Mouse (Mus musculus) spleen, adult 10 weeks (tissue): ENCODE measurements around the gene 1700009N14Rik. TPM values are rescaled to one million over a fixed set of nuclear protein-coding genes. Genes with fewer than 3 reads are reported as not detected.

Source experiments
- polyA plus RNA-seq: library from polyadenylated mRNA; stranded (reverse); fragments of 350-450 nt; fragmentation: Illumina TruSeq; extraction: RNeasy Lipid Tissue Mini Kit (QIAGEN cat#74804); gene quantifications from one replicate; pipeline ENCODE4 v1.2.3, GENCODE M21; 2015; ENCODE audit warnings: low replicate concordance; ENCODE audit not compliant: insufficient read depth

The 1700009N14Rik gene
- not detected for polyA plus RNA-seq

DNA sequence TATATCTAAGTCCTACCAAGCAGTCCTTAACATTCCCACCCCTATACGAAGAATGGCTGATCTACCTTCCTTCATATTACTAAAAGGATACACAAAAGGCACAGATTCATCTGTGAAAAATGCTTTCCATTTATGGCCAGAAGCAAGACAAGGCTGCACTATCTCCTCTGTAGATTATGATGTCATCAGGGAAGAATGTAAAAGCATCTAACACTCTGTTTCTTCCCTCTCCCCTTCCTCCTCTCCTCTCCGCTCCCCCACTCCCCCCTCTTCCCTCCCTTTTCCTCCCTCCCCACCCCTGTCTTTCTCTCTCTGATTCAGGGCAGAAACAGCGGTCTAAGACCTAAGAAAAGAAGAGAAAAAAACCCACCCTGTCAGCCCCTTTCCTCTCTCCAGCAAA, at the start of gene 1700009N14Rik:
TSS of gene 1700009N14Rik (plus strand) at position 227 of the 400 bp plus-strand sequence.

